Mouse (Mus musculus): ENCODE data around the gene Itsn1.

Itsn1 gene

DNA sequence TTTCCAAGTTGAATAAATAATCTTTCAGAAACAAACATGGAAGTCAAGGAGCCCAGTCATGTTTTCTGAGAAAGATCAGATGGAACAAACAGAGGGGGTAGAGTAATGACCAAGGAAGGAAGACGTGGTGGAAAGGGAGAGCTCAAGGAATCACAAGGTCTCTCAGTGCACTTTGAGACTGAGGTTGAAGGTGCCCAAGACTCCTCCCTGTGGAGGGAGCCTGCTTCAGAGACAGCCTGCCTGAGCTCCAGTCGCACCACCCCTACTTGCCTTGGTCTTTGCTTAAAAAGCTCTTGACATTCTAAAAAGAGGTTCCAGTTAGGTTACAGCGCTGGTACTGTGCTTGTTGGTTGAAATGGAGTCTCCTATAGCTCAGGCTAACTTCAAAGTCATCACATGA is 121.1 kb downstream of the Itsn1 start:
- DNase-seq: no peak

DNA sequence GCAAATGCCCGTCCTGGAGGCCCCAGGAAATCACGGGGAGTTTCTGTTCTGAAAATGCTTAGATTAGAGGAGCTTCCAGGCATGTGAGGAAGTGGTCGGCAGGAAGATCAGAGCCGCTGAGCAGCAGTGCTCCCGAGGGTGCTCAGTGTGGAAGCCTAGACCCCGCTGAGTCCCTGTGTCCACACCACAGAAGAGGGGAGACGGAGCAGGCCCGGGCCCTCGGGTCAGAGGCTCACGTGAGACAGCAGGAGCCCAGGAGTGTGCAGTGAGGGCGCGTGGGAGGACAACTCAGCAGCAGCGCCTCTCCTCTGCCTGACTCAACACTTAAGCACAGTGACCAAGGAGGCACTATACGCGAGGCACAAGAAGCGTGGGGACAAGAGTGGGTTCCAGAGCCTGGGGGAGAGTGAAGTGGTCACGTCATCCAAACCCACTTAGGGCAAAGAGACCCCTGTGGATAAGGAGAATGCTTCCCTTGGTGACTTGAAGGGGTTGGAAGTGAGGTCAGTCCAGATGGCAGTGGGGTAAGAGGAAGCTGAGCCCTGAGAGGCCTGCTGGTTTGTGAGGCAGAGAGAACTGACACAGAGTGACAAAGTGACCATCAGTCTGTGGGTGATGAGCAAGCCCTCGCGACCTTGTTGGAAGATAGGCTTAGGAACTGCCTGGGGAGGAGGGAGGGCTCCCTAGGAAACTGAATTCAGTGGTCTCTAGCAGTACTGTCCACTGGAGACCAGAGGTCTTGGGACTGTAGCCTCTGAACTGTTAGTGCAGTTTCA is 122.6 kb downstream of the Itsn1 start:
- no peak for DNase-seq

DNA sequence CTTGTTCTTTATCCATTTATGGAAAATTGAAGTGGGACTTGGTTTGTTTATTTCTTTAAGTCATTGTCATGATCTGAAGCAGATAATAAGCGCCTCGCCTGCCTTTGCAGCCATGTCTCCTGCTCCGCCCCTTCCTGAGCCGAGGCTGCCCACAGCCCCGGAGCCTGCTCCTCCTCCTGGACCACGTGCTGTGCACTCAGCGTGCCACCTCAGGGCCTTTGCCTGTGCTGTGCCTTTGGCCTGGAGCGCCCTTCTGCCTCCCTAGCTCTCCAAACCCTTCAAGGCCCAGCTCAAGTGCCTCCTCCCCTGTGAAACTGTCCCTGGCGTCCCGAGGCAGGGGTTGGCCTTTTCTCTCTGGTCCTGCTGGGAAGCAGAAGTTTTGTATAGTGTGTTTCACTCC is 123.7 kb downstream of the Itsn1 start:
- no peak for DNase-seq

DNA sequence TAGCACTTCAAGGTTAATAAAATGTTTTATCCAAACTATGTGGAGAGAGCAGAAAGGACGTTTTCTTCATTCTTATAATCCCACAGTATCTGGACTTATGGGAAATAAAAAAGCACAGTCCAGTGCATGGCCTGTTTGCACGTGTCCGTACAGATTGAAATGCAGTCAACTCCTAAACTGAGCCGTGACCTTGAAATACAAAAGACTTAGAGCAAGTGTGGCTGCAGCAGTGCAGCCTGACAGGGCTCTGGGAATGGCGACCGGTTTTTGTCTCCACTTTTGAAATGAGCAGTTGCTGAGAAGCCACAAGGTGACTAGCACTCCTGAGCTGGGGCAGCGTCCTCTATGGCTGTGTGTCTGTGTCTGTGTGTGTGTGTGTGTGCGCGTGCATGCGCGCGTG is 124.1 kb downstream of the Itsn1 start:
- no peak for DNase-seq

DNA sequence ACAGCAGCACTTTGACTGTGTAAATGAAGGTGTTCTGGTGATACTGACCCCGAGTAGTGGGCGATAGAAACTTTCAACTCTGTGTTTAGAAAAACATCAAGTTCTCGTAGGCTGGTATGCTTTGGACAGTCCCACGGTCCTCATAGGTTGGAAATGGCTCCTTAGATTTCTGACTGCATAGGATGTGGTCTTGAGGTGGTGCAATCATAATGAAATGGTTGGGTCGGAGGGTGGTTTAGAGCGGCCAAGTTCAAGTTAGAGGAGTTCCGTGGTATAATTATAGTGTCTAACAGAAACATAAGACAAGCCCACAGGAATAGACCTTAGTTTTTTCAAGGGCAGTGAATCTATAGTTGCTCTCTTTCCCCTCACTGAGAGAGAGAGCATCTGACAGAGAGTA is 129.6 kb downstream of the Itsn1 start:
- DNase-seq: no peak

DNA sequence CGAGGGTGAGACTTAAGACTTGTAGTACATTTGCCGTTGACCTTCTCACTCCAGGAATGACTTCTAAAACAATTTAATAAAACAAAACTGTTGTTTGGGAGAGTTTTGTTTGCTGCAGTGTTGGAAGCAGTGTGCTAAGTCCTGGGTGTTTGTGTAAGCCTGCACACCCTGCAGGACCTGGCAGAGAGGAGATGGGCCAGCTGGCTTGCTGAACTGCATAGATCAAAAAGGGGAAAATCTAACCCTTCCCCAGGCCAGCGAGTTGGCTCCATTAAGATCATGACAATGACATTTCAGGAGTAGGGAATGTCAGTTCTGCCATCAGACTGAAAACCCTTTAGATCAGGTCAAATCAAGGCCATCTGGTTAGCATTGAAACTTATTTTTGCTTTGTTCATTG is 130.1 kb downstream of the Itsn1 start:
- no peak for DNase-seq

DNA sequence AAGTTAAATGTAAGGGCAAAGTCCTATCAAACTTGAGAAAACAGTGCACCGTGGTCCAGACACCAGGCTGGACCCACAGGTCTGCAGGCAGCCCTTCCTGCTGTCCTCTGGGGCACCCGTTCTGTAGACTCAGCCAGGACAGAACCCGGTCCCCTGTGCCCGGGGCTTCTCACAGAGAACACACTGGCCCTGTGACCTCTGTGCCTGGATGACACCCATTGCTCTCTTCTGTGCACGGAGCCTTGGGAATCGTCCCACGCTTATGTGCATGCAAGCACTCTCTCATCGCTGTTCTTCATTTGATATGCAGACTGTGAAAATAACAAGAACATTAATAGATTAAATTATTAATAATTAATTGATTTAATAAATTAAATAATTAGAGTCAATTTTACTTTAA is 130.9 kb downstream of the Itsn1 start:
- DNase-seq: no peak

DNA sequence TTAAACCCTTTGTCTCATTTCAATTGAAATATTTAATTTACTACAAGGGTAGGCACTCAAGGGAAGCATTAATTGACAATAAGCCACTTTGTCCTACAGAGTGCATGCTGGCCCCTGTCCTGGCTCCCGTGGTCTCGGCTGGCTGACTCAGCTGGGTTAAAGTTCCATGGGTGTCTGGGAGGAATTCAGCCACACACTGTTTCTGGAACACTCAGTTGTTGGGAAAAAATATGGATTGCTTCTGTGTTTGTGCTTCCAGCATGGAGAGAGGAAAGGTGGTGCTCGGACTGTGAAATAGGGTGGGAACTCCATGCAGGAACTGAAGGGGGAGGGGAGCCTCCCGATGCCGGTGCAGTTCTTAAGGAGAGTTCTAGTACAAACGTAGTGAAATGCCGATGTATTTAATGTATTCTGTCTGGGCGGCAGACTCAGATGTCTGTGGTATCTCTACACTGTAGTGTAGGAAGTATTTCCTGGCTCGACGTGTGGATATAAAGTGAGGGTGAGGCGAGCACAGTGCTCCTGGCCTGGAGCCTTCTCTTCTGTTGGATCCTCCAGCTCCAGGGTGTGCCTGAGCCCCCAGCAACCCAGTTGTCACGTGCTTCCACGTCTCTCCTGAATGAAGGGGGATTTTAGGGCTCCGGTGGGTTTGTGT is 131.5 kb downstream of the Itsn1 start:
- DNase-seq: no peak

DNA sequence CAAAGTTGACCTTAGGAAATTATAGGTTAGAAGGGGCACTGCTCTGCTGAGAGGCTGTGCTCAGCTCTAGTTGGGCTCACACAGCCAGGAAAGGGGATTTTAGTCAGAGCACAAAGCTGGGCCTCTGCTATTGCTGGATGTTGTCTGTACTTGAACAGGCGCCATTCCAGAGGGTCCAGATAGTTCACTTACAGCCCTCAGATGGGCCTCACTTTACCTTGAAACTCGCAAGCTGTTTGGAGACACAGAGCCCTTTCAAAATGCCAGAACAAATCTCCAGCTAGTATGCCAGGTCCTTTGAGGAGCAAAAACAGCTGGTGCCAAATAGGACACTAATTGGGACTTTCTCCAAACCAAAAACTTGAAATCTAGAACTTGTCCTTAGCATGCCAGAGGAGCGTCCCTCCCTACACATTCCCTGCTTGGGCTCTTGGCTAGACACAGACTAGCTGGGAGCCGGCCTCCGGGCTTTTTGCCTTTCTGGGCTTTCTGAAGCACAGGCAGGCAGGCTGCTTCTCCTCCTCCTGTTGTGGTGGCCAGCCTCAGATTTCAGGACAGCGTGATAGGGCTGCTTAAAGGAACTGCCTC is 132.8 kb downstream of the Itsn1 start:
- DNase-seq: no peak

DNA sequence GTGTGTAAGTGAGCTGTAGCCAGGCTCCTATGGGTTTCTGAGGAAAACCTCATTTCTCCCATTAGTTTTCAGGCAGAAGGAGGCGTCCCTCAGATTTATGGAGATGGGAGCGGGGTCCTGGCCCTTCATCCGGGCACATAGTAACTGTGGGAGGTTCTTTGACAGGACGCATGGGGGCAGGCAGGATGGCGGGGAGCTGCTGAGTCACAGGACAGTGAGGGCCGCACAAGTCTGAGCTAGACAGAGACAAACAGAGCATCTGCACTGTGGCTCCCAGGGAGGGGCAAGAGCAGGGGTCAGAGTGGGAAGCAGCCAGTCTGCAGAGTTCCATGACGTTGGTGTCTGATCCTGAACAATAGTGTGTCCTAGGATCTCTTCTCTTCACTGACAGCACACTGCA is 133.8 kb downstream of the Itsn1 start:
- no peak for DNase-seq

DNA sequence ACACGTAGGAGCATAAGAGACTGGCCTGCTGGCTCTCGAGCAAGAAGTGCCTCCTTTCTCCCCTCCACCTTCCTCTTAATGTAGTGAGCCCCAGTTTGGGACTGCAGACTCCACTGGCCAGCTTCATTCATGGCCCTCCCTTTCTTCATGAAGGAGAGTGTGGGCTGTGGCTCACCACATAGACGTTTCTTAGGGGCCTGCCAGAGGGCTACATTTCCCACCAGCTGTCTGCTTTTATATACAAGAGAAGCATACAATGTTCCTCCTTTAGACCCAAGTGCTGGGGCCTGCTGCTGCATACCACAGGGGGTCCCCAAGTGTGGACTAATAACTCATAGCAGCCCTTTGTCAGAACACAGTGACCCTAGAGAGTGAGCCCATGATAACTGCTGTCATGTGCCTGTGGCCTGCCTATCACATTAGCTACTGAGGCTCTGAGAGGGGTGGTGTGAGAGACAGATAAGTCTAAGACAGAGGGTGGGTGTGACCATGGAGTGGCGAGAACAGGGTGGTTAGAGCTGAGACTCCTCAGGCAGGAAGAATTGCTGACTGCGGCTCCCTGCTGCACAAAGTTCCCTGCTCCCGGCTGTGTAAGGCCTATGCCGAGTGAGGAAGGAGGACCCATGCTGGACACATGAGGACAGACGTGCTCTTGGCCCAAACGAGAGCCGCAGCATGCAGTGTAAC is 135.7 kb downstream of the Itsn1 start:
- no peak for DNase-seq

DNA sequence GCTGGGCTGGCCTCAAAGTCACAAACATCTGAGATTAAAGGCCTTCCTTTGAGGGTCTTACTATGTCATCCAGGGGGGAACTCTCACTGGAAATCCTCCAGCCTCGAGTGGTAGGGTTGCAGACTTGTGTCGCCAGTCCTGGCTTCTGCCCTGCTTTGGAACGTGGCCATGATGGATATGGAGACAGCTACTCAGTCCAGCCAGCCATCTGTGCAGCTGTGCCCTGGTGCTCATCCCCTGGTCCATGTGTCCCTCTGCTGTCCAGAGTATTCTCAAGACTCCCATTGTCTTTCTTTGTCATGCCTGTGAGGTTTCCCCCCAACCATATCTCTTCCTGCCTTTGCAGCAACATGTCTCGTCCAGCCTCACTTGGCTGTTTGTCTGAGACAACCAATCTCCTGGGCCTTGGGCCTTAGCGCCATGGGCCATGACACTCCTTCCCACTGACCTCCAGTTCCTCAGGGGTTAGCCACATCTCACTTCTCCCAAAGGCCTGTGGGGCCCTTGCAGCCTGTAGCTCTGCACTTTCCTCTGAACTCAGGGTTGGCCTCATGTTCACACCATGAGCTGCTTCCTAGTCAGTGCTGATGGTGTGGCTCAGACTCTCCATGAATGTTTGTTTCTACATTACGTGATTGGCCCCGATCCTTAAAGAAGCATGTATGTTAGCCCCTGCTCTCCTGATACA is 136.6 kb downstream of the Itsn1 start:
- DNase-seq: no peak

DNA sequence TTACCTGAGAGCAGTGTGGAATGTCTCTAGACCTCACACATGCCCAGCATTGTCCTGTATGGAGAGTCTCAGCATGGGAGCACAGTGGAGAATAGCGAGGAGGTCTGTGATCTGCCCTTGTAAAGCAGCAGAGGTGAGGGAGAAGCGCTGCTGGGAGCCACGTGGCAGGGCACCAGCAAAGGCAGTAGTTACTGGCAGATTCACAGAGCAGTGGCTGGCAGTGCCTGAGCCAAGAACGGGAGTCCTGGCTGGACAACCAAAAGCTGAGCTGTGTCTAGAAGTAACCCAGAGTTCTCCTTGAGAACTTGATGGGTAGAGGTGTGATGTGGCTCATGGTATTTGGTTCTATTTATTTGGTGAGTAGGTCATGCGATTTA is 137.2 kb downstream of the Itsn1 start:
- no peak for DNase-seq

DNA sequence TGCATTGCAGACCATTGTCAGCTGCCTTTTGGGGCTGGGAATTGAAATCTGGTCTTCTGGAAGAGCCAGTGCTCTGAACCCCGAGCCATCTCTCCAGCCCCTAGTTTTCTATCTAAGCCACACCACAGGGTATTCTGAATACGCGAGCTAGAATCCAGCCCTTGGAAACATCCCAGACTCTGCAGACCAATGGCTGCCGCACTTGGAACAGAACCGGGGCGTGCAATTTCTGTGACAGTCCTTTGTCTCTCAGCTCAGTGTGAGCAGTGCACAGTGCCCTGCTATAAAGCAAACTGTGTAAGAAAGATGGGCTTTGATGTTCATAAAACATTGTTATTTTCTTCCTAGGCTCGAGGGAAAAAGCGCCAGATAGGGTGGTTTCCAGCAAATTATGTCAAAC is 138.6 kb downstream of the Itsn1 start:
- DNase-seq: no peak

DNA sequence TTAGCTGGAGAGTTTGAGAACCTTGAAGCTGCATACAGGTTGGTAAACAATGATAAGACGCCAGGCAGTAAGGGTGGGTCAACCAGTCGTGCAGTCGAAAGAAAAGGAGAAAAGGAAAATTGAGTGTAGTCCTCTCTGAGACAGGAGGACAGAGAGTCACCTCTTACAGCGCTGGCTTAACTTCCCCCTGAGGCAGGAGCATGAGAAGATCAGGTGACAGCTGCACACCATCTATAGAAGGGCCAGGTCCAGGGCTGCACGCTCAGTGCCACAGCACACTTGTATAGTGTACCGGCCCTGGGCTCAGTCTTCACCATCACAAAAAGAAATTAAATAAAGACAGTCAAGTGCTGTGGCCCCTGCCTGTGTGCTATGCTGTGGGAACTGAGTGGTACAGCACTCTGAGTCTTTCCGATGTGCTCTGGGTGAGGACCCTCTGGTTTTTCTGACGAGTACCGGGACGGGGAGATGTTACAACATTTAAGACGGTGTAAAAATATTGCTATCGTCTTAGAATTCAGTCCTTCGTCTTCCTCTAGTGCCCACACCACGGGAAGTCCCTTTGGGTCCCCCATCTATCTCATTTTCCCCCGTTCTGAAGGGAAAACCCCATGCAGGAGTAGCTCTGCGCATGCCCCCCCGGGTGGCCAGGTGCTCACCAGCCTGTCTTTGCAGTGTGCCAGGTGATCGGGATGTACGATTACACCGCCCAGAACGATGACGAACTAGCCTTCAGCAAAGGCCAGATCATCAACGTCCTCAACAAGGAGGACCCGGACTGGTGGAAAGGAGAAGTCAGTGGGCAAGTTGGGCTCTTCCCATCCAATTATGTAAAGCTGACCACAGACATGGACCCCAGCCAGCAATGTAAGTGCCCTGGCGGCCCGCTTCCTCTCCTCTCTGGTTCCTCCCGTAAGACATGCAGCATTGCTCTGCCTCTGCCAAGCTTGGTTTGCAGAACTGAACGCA is 140.1 kb downstream of the Itsn1 start:
- DNase-seq: no peak

DNA sequence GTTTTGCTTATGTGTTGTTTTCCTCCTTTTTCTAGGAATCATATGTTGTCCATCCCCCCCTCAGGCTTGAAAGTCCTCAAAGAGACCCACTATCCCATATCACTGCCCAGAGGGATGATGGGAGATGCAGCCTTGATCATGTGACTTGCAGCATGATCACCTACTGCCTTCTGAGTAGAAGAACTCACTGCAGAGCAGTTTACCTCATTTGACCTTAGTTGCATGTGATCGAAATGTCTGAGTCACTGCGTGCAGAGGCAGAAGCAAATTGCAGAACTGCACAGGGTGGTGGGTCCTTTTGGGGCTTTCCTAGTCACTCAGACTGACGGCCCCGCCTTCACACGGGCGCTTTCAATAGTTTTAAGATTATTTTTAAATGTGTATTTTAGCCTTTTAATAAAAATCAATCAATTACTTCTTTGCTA is 141.1 kb downstream of the Itsn1 start:
- DNase-seq: no peak

DNA sequence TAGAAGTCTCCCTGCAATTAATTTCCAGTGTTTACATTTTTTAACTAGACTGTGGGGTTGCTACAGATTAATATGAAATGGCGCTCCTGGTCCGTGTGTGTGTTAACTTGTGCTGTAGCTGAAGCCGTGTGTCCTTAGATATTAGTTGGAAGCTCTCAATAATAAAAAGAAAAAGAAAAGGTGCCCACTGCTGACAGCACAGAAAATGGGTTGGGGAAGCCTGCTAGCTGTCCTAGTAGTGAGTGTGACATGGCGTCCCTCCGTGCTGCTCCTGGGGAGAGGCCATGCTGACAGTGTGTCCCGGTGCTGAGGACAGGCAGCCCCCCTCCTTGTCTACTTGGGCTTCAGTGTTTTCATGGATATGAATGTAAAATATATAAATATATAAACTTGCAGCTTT is 142.1 kb downstream of the Itsn1 start:
- DNase-seq: no peak

DNA sequence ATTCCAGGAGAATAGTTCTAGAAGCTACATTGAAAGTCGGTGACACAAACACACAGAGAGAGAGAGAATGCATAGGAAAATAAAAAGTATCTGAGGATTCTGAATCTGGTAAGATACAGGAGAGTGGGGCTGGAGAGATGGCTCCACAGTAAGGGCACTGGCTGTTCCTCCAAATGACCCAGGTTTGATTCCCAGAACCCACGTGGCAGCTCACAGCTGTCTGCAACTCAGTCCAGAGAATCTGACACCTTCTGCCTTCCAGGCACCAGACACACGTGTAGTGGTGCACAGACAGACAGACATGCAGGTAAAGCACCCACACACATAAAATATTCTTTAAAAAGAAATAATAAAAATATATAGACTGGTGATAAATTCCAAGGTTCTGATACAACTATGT is 144.6 kb downstream of the Itsn1 start:
- DNase-seq: no peak

DNA sequence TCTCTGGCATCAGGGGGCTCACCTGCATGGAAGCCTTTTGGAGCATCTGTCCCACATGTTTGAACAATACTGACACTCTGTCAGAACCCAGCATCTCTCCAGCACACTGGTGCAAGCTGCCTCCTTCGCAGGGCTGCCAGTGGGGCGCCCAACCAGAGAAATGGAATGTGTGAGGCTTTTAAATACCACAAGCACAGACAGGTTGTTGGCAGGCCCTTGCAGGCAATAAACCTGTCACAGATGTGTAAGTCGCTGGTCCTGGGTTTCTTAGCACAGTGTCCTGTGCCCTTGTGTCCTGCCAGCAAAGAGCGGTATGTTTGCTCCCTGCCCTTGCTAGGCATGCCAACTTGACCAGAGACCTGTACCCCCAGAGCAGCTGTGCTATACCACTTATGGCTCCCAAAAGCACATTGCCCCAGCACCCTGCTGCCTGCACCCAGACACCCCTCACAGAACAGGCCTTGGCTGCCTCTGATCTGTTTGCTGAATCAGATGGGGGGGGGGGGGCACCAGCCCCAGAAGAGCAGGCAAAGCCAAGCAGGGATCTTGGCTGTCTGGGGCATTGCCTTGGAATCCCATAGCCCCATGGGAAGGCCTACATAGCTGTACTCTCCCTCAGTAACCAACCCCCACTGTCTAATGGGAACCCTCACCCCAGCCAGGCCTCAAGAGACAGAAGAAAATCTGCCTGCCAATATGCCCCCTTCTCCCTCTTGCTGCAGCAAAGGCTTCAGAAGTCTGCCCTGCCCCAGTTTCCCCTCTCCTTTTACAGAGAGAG is 146.7 kb downstream of the Itsn1 start:
- DNase-seq: no peak

DNA sequence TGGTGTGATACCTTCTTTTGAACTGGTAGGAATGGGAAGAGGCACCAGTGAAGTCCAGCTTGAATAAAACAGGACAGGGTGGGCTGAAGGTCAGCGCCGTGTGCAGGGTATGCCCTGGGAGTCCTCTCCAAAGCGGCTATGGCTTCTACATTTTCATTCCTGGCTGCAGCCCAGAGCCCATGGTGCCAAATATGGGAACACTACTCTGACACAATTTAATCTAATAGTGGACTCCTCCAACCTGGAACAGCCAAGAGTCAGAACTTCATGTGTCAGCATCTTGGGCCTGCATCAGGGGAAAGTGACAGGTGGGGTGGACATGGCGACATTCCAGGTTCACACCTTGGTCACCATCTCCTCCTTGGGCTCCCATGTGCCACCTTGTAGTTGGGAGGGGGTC is 147.4 kb downstream of the Itsn1 start:
- DNase-seq: no peak

DNA sequence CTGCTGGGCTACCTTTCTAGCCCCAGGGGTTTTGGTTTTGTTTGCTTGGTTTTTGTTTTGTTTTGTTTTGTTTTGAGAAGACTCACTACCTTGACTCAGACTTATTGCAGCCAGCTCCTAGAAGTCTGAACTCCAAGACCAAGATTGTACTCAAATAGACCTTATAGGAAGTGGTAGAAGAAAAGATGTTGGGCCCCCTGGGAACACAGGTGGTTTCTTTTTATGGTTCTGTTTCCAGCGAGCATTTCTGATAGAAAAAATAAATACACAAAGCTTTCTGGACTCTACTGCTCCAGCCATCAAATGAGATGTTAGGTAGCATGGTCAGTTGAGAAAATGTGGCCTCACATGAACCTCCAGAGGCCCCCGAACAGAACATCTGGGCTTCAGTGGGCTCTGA is 150.0 kb downstream of the Itsn1 start:
- DNase-seq: no peak

Data from right cerebral cortex, postnatal 14 days (tissue).